Mouse (Mus musculus): ENCODE measurements around the gene Psme2. TPM values are rescaled to one million over a fixed set of nuclear protein-coding genes. Genes with fewer than 3 reads are reported as not detected.

The Psme2 gene
- total and polyA plus RNA-seq, 3 experiments = 49.2 to 332 (median 329) TPM

DNA sequence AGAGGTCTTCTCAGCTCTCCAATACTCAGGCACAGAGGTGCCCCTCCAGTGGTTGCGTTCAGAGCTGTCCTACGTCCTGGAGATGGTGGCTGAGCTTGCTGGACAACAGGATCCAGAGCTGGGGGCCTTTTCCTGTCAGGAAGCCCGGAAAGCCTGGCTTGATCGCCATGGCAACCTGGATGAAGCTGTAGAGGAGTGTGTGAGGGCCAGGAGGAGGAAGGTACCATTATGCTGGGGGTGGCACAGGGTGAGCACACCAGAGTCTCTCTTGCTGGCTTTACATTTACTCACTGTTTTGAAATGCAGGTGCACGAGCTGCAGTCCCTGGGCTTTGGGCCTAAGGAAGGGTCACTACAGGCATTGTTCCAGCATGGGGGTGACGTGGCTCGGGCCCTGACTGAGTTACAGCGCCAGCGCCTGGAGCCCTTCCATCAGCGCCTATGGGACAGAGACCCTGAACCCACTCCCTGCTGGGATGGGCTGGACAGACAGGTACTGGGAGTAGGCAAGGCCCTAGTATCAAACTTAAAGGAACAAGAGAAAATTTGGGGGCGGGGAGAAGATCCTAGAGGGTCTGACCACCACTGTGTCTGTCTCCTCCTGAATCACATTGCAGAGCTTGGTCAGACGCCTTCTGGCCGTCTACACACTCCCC is 5.2 kb upstream of the Psme2 start:
- DNase-seq = no peak

DNA sequence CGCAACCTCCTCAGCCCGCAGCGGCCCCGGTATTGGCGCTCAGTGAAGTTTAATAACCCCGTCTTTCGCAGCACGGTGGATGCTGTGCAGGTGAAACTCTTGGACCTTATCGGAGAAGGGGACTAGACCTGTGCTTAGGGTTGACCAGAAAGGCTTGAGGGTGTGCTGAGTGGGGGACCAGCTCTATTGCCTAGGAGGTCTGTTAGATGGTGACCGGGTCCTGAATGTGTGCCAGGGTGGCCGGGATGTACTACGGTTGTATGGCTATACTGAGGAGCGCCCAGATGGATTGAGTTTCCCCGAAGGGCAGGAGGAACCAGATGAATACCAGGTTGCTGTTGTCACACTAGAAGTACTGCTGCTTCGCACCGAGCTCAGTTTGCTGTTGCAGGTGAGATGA is 1.3 kb upstream of the Psme2 start:
- no peak for DNase-seq

DNA sequence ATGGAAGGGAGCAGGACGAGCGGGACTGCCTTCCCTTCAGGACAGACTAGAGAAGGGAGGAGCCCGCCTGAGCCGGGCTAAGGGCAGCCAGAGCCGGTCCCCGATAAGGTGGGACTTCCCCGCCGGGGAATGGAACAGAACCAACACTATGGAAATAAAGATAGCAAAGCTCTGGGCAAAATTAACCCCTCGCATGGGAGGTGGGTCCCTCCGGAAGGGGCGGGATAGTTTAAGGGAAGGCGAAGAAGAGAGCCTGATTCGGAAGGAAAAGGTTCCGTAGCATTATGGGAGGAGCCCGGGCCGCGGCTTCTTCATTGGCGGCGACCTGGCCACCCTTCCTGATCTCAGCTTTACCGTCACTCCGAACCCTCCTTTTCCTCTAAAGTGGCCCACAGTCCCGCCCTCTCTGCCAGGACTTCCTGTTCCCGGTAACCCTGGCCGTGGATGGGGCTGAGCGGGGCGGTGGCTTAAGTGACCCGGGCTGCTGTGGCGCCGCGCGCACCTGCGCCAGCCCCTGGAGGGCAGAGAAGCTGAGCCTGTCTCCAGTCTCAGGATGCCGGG is 498 bp upstream of the Psme2 start, which contains the start of gene Rnf31:
Gene Rnf31, plus strand, starts transcription at position 378 of the 561 bp plus-strand sequence.
- peak; percentile 98 for DNase-seq

DNA sequence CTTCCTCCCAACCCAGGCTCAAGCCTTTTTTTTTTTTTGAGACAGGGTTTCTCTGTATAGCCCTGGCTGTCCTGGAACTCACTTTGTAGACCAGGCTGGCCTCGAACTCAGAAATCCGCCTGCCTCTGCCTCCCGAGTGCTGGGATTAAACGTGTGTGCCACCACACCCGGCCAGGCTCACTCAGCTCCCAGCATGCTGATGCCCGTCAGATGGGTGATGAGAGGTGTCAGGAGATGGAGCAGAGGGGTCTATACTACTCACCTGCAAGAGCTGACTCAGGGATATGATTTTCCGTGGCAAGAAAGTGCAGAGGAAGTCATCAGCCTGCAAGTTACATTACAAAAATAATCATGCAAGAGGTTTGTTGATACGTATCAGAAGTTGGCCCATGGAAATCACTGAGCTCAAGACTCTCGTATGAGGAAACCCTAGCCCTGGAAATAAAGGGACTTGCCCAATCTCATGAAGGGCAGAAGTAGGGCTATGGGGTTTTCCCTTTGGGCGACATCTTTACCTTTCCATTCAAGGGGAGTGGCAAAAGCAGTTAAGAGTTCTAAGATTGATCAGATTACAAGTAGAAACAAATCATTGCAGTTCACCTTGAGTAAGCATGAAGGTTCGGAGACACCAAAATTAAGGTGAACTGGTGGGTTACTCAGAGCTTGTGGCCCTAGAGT is 1.0 kb downstream of the Psme2 start:
- DNase-seq = no peak

DNA sequence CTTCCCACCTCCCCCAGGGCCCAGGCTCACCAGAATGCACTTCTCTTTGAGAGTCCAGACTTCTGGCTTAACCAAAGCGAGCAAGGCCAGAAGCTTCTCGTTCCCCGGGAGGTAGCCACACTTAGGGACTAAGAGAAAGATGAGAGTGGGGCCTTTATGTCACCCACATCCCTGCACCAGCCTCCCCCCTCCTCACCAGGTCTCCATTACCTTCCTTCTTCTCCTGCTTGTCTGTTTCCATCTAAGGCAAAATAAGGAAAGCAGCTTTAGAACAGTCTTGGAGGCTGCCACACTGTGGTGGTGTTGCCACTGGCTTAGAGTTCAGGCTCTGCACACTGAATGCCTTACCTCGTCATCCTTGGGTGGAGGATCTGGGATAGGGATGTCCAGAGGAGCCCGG is 1.6 kb downstream of the Psme2 start:
- DNase-seq = no peak

DNA sequence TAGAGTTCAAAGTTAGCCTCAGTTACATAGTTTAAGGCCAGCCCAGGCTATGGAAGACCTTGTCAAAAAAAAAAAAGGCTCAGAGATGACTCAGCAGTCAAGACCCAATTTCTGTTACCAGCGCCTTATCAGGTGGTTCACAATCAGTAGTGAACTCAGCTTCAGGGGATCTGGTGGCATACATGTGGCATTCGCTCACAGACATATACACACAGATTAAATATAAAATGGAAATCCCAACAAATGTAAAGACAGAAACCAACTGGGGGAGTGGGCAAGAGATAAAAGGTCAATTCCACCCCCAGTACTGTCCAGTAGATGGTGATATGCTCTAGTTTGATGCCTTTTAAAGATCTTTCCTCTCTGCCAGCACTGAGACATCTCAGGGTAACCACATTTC is 4.8 kb downstream of the Psme2 start:
- no peak for DNase-seq

DNA sequence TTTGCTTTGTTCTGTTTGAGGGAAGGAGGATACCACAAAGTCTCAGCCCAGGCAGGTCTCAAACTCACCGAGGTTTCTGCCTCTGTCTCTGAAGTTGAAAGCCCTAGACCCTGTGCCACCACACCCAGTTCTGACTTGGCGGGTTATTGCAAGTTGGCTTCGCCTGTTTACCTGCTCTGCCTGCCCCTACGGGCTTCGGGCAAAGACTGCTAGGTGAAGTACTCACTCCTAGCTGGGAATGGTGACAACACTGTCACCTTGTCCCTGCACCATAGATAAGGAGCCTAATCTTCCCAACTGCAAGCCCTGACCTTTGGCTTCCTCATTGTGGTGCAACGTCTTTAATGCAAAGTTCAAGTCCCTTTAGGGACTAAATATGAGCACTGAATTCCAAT is 5.3 kb downstream of the Psme2 start:
- peak; percentile 39 for DNase-seq

DNA sequence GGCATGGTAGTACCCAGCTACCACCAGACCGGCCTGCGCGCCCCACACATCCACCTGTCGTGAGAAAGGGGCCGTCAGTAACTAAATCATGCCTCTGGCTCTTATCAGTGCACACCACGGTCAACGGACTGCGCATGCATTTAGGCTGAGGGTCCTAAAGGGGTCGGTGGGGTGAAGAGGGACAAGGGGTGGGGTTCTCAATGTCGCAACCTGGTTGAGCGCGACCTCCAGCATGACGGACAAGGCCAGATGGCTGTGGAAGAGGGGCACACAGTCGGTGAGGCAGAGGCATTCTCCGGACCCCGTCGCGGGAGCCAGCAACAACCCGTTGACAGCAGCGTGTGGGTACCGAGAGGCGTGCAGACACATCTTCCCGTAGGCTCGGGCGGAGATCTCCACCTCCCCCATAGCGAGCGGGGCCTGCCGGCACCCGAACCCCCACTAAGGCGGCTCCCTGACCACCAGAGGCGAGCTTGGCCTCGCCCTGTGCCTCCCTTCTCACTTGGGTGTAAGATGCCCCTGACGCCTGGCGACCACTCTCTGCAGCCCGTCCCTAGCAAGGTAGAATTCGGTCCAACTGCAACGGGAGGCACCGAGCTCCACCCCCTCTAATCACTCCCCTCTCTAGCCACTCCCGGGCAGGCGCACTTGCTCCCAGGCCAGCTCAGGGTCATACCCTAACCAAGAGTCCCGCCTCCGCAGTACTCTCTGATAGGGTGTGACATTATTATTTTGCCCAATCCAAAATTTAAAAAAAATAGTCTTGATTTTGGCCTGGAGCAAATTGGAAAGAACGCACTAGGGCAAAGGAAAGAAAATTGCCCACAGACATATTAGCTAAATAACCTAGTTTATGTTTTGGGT is 6.0 kb downstream of the Psme2 start, which contains the start of gene Emc9:
Gene Emc9, minus strand, starts transcription at position 601 of the 864 bp plus-strand sequence.
- peak; percentile 94 for DNase-seq

DNA sequence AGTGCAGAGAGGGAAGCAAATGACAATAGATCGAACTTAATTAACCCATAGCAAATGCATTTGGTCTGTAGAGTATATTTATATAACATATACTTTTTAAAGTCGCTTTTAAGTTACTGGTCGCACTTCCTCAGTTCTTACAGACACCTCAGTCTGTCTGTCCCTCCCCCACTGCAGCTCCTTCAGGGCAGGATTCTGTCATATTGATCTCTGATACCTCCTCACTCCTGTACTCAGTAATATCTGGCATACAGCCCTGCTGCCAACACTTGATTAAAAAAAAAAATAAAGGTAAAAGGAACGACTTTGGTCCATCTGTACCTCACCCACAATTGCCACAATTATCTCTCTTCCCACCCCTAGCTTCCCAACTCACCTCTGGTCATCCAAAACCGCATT is 6.6 kb downstream of the Psme2 start:
- DNase-seq = no peak

DNA sequence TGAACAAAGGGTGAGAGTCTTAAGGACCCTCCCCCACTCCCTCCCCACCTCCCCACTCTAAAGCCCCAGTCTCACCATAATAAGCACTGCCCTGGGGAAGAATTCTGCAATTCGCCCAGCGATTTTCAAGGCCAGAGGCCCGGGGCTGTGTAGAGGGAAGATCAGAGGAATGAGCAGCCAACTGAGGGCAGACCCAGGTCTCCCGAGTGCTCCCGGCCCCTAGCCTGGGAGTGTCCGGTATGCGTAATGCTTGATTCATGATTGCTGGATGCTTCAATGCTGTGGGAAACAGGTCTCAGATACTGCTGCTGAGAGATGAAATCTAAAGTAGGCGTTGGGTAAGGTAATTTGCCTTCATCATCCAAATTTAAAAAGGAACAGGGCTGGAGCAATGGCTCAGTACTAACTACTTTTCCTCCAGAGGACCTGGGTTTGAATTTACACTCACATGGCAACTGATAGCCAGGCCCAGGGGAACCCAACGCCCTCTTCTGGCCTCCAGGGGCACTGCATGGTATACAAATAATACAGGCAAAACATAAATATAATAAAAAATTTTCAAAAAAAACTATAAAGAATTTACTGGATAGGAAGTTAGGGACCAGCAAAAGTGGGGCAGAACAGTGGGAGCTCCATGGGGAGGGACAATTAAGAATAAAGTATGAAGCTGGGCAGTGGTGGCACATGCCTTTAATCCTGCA is 8.8 kb downstream of the Psme2 start:
- DNase-seq = peak; percentile 64

DNA sequence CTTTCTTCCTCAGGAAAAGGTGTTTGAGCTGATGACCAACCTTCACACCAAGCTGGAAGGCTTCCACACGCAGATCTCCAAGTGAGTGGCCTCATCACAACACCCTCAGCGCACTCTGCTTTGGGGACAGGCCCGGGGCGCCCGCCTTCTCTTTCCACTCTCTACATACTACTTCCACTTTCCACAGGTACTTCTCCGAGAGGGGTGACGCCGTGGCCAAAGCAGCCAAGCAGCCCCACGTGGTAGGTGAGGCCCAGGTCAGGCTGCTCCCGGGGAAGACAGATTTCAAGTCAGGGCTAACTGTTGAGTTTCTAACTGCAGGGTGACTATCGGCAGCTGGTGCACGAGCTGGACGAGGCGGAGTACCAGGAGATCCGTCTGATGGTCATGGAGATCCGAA is 10.2 kb downstream of the Psme2 start:
- DNase-seq = no peak

DNA sequence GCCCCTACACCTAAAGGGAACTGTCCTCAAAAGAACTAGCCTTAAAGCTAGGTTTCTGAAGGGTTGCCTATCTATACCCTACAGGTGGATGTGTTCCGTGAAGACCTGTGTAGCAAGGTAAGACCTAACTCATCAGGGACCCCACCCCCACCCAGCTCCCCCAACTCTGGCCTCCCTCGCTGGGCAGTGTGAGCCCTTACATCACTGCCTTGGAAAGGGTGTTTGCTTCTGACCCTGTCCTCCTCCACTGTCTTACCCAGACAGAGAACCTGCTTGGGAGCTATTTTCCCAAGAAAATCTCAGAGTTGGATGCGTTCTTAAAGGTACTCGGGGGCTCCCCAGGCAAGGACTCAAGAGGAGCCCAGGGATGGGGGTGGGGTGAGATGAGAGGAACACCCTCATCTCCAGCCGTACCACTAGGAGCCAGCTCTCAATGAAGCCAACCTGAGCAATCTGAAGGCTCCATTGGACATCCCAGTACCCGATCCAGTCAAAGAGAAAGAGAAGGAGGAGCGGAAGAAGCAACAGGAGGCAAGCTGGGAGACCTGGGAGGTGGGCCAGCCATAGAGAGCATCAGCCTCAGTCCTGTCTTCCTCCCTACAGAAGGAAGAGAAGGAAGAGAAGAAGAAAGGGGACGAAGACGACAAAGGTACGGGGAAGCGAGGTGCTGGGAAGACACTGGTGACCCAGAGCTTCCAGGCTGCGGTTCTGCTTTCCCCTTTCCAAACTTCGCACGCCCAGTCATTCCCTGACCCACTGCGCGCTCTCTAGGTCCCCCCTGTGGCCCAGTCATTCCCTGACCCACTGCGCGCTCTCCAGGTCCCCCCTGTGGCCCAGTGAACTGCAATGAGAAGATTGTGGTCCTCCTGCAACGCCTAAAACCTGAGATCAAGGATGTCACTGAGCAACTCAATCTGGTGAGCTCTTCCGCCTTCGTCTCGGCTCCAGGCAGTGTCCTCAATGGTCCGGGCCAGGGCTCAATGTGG is 11.1 kb downstream of the Psme2 start:
- DNase-seq = no peak

DNA sequence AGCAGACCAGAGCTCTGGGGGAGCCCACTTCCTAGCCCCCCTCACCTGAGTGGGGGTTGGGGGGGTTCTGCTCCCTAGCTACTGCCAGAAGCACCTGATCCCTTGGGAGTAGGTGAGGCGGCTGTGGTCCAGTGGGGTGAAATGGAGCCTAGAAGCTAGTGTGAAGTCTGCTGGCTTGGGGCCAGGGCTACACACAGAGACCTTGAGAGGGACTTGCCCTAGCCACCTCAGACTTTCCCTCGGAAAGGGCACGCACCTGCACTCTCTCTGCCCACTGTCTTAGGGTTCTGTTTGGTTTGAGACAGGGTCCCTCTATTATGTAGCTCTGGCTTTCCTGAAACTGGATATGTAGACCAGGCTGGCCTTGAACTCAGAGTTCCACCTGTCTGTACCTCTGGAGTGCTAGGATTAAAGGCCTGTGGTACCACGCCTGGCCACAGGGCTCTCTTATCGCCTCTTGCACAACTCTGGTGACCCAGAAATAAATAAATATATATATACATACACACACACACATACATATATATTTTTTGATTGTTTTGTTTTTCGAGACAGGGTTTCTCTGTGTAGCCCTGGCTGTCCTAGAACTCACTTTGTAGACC is 12.1 kb downstream of the Psme2 start:
- DNase-seq = peak; percentile 84

DNA sequence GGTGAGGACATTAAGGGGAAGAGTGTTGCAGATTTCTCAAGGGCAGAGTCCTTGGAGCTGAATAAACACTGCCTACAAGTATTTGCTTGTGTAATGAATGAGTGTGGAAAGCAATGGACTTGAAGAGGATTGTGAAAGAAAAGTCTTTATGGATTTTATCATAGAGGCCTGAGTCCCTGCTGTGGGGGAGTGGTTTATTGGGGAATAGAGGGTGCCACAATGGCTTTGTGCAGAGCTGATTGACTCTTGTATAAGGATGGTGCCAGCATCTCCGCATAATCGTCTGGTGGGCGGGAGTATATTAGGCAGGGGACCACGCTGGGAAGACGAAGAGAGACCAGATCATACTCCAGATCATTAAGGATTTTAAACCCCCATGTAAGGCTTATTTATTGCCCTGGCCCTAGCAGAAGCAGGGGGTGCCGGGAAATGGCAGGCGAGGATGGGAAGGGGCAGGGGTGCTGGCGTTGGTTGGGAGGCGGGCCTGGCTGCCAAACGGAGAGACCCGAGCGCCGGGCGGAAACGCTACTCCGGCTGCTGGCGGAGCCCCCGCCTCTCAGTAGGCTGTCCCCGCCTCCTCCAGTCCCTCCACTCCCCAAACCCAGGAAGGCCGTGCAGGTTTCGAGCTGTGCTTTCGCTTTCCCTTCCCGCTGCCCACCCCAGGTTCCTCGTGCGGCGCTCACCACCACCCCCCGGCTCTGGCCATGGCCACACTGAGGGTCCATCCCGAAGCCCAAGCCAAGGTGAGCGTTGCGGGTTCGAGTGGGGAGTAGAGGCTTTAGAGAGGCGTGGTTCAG is 12.8 kb downstream of the Psme2 start, which contains the start of gene Psme1:
Gene Psme1, plus strand, starts transcription at position 253 of the 797 bp plus-strand sequence.
- peak; percentile 92 for DNase-seq

DNA sequence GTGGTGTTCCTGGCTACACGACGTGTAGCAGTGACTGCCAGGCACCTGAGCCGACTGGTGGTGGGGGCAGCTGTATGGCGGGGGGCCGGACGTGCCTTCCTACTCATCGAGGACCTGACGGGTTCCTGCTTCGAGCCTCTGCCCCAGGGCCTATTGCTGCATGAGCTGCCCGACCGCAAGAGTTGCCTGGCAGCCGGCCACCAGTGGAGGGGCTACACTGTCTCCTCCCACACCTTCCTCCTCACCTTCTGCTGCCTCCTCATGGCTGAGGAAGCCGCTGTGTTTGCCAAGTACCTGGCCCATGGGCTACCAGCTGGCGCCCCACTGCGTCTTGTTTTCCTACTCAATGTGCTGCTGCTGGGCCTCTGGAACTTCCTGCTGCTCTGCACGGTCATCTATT is 14.5 kb downstream of the Psme2 start:
- no peak for DNase-seq

DNA sequence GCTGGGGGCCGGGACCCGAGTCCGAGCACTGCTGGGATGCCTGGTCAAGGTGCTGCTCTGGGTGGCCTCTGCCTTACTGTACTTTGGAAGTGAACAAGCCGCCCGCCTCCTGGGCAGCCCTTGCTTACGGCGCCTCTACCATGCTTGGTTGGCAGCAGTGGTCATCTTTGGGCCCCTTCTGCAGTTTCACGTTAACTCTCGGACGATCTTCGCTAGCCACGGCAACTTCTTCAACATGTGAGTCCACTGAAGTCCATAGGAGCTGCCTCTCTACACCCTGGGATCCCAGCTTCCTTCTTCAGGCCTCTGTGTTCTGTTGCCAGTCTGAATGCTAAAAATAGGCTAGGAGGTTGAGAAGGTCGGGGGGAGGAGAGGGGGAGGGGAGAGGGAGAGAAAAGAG is 15.2 kb downstream of the Psme2 start:
- no peak for DNase-seq

DNA sequence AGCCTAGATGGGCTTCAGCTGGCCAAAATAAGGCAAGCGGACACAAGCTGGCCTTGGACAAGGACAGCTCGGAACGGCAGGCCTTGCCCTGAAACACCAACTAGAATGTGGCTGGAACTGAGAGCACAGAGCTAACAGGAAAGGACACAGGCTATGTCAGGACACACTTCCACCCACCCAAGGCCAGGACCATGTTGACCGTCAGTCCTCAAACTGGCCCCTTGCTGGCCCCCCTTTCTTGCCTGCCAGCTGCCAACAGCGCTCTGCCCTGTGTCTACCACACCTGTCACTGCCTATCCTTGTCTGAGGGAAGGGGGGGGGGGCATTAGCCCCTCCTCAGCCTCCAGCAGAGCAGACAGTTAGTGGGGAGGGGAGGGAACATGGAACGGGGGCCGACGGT is 15.6 kb downstream of the Psme2 start, which contains the start of gene Fitm1:
Gene Fitm1, plus strand, starts transcription at position 316 of the 400 bp plus-strand sequence.
- DNase-seq = peak; percentile 37

DNA sequence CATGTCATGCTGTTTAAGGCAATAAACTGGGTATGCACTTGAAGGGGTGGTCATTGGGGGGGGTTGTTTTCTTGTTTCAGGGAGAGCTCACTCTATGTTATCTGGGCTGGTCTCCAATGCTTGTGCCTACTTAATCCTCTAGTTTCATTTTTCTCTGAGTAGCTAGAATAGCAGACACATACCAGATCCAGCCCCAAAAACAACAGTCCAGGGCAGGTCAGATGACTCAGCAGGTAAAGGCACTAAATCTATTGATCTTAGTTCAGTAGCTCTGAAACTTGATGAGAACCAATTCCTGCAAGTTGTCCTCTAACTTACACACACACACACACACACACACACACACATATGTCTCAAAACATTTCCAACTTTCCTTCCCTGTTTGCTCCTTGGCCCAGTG is 19.2 kb downstream of the Psme2 start:
- no peak for DNase-seq

DNA sequence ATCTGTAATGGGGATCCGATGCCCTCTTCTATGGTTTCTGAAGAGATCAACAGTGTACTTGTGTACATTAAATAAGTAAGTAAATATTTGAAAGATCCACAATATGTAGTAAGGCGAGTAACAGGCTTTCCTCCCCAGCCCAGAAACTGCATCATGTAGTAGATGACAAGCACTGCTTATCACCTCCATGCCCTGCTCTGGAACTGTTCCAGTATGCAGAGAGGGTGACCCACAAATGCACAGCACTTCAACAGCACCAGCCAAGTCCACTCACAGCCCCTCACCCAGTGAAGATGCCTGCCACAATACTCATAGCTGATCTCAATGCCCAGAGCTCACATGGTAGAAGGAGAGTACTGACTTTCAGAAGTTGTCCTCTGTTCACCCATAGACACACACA is 20.3 kb downstream of the Psme2 start:
- no peak for DNase-seq

Data from adrenal gland, adult 2 months (tissue).